Mouse (Mus musculus) MEL (cell line): ENCODE measurements around the gene Itsn1. TPM values are rescaled to one million over a fixed set of nuclear protein-coding genes. Genes with fewer than 3 reads are reported as not detected.

ENCODE experiments used
- DNase-seq: peaks from one replicate; pipeline ENCODE4 v3.0.0; 2011; ENCODE audit warnings: low read depth, low spot score
- H3K27ac ChIP-seq: 2 replicates; pipeline ENCODE4 v1.5.1; 2012; ENCODE audit warnings: low read depth, mild to moderate bottlenecking, control low read depth, low read length, moderate library complexity; ENCODE audit not compliant: control insufficient read depth
- H3K27me3 ChIP-seq, 2 experiments: fragments of 150-350 bp in 1 of 2; sonication (generic) in 1 of 2; 2 replicates each; pipeline ENCODE4 v1.6.1; 2012; ENCODE audit warnings: low read length in 2 of 2, mild to moderate bottlenecking in 2 of 2, improper control_type of control experiment in 1 of 2, moderate library complexity in 1 of 2; ENCODE audit not compliant: insufficient read depth in 2 of 2, control insufficient read depth in 1 of 2
- H3K36me3 ChIP-seq, 2 experiments: 2 replicates each; pipeline ENCODE4 v1.6.1; 2012 to 2014; ENCODE audit warnings: low read length in 2 of 2, improper control_type of control experiment in 1 of 2, inconsistent platforms in 1 of 2, mild to moderate bottlenecking in 1 of 2; ENCODE audit not compliant: insufficient read depth in 2 of 2, control insufficient read depth in 1 of 2
- H3K4me1 ChIP-seq, 2 experiments: fragments of 150-350 bp in 1 of 2; sonication (generic) in 1 of 2; 2 replicates each; pipeline ENCODE4 v1.6.1; 2012; ENCODE audit warnings: low read length in 2 of 2, improper control_type of control experiment in 1 of 2, mild to moderate bottlenecking in 1 of 2; ENCODE audit not compliant: insufficient read depth in 2 of 2, control insufficient read depth in 1 of 2
- H3K4me3 ChIP-seq, 2 experiments: fragments of 150-350 bp in 1 of 2; sonication (generic) in 1 of 2; 2 replicates each; pipeline ENCODE4 v1.5.1; 2012; ENCODE audit warnings: low read depth in 2 of 2, low read length in 2 of 2, mild to moderate bottlenecking in 2 of 2, moderate library complexity in 2 of 2, control low read depth in 1 of 2, improper control_type of control experiment in 1 of 2; ENCODE audit not compliant: control insufficient read depth in 1 of 2, insufficient read depth in 1 of 2
- H3K79me2 ChIP-seq: 2 replicates; pipeline ENCODE4 v1.6.1; 2012; ENCODE audit warnings: mild to moderate bottlenecking, low read length, moderate library complexity; ENCODE audit not compliant: control insufficient read depth, poor library complexity, insufficient read depth
- H3K9ac ChIP-seq: 2 replicates; pipeline ENCODE4 v1.6.1; 2012; ENCODE audit warnings: low read depth, mild to moderate bottlenecking, control low read depth, low read length, moderate library complexity; ENCODE audit not compliant: control insufficient read depth, poor library complexity, severe bottlenecking
- H3K9me3 ChIP-seq: fragments of 150-350 bp; sonication (generic); replicated peaks from 2 replicates; pipeline ENCODE4 v1.6.1; 2012; ENCODE audit warnings: mild to moderate bottlenecking, low read length, improper control_type of control experiment, moderate library complexity; ENCODE audit not compliant: insufficient read depth
- CHD1 ChIP-seq: IDR thresholded peaks from 2 replicates; pipeline ENCODE4 v1.6.1; 2012; ENCODE audit warnings: low read depth, mild to moderate bottlenecking, inconsistent platforms, low read length, improper control_type of control experiment
- E2F4 ChIP-seq: IDR thresholded peaks from 2 replicates; pipeline ENCODE4 v1.6.1; 2011; ENCODE audit warnings: low read depth, low read length, improper control_type of control experiment, borderline replicate concordance
- ELF1 ChIP-seq: IDR thresholded peaks from 2 replicates; pipeline ENCODE4 v1.6.1; 2014; ENCODE audit warnings: low read depth, mild to moderate bottlenecking, inconsistent platforms, low read length, improper control_type of control experiment, moderate library complexity
- EP300 ChIP-seq, 2 experiments: IDR thresholded peaks; 2 replicates each; pipeline ENCODE4 v1.6.1; 2011; ENCODE audit warnings: improper control_type of control experiment in 2 of 2, low read length in 2 of 2, low read depth in 1 of 2, mild to moderate bottlenecking in 1 of 2
- ETS1 ChIP-seq: IDR thresholded peaks from 2 replicates; pipeline ENCODE4 v1.6.1; 2012; ENCODE audit warnings: low read depth, mild to moderate bottlenecking, inconsistent platforms, low read length, improper control_type of control experiment, moderate library complexity
- GABPA ChIP-seq: IDR thresholded peaks from 2 replicates; pipeline ENCODE4 v1.6.1; 2012; ENCODE audit warnings: low read depth, mild to moderate bottlenecking, inconsistent platforms, low read length, improper control_type of control experiment, moderate library complexity
- MAFK ChIP-seq: IDR thresholded peaks from 2 replicates; pipeline ENCODE4 v1.6.1; 2011; ENCODE audit warnings: low read depth, mild to moderate bottlenecking, low read length, improper control_type of control experiment, borderline replicate concordance
- MAX ChIP-seq: IDR thresholded peaks from 2 replicates; pipeline ENCODE4 v1.6.1; 2011; ENCODE audit warnings: low read length, improper control_type of control experiment
- MAZ ChIP-seq: IDR thresholded peaks from 2 replicates; pipeline ENCODE4 v1.6.1; 2012; ENCODE audit warnings: low read depth, mild to moderate bottlenecking, inconsistent platforms, low read length, improper control_type of control experiment
- MEF2A ChIP-seq: IDR thresholded peaks from 2 replicates; pipeline ENCODE4 v1.6.1; 2014; ENCODE audit warnings: low read depth, mild to moderate bottlenecking, inconsistent platforms, low read length, improper control_type of control experiment; ENCODE audit not compliant: poor library complexity, insufficient replicate concordance, severe bottlenecking; ENCODE audit errors: extremely low read depth
- NELFE ChIP-seq: IDR thresholded peaks from 2 replicates; pipeline ENCODE4 v1.6.1; 2011; ENCODE audit warnings: low read depth, low read length, improper control_type of control experiment
- POLR2AphosphoS2 ChIP-seq: IDR thresholded peaks from 2 replicates; pipeline ENCODE4 v1.6.1; 2011; ENCODE audit warnings: low read length, improper control_type of control experiment
- RAD21 ChIP-seq: IDR thresholded peaks from 2 replicates; pipeline ENCODE4 v1.6.1; 2011; ENCODE audit warnings: mild to moderate bottlenecking, low read depth, low read length, improper control_type of control experiment
- SIN3A ChIP-seq: IDR thresholded peaks from 2 replicates; pipeline ENCODE4 v1.6.1; 2012; ENCODE audit warnings: low read length, improper control_type of control experiment, inconsistent platforms
- SMC3 ChIP-seq: IDR thresholded peaks from 2 replicates; pipeline ENCODE4 v1.6.1; 2011; ENCODE audit warnings: low read depth, low read length, improper control_type of control experiment
- TAL1 ChIP-seq: IDR thresholded peaks from 2 replicates; pipeline ENCODE4 v1.6.1; 2012; ENCODE audit warnings: mild to moderate bottlenecking, inconsistent platforms, low read length, moderate library complexity, mixed read lengths
- TBP ChIP-seq: IDR thresholded peaks from 2 replicates; pipeline ENCODE4 v1.8.0; 2011; ENCODE audit warnings: low read depth, low read length, improper control_type of control experiment
- TCF12 ChIP-seq: IDR thresholded peaks from 2 replicates; pipeline ENCODE4 v1.6.1; 2014; ENCODE audit warnings: low read depth, mild to moderate bottlenecking, inconsistent platforms, low read length, improper control_type of control experiment, moderate library complexity
- USF1 ChIP-seq: IDR thresholded peaks from 2 replicates; pipeline ENCODE4 v1.6.1; 2014; ENCODE audit warnings: low read depth, mild to moderate bottlenecking, inconsistent platforms, low read length, improper control_type of control experiment, moderate library complexity
- USF2 ChIP-seq, 2 experiments: IDR thresholded peaks; 2 replicates each; pipeline ENCODE4 v1.6.1; 2011 to 2012; ENCODE audit warnings: improper control_type of control experiment in 2 of 2, low read length in 2 of 2, borderline replicate concordance in 1 of 2, inconsistent platforms in 1 of 2, low read depth in 1 of 2, mild to moderate bottlenecking in 1 of 2; ENCODE audit not compliant: insufficient read depth in 1 of 2
- ZC3H11A ChIP-seq: IDR thresholded peaks from 2 replicates; pipeline ENCODE4 v1.6.1; 2012; ENCODE audit warnings: low read depth, mild to moderate bottlenecking, inconsistent platforms, low read length, improper control_type of control experiment
- ZKSCAN1 ChIP-seq: IDR thresholded peaks from 2 replicates; pipeline ENCODE4 v1.6.1; 2012; ENCODE audit warnings: low read depth, mild to moderate bottlenecking, inconsistent platforms, low read length, improper control_type of control experiment, moderate library complexity
- polyA plus RNA-seq, 2 experiments: library from polyadenylated mRNA; stranded (reverse) in 1 of 2; unstranded in 1 of 2; fragments of >175 nt in 1 of 2; fragments of >200 nt in 1 of 2; gene quantifications; 2 replicates each; pipeline versions ENCODE4 v1.2.1 to v1.2.4; 2012; ENCODE audit warnings: low replicate concordance in 2 of 2, low read depth in 1 of 2; ENCODE audit not compliant: insufficient read length in 2 of 2, insufficient read depth in 1 of 2, missing spikeins in 1 of 2
- total RNA-seq: library from RNA; depleted of rRNA; stranded (reverse); fragments of 300-350 nt; gene quantifications from 2 replicates; pipeline ENCODE4 v1.2.3, GENCODE M21; 2012

The Itsn1 gene
- total and polyA plus RNA-seq, 3 experiments = 14.7 to 36.5 TPM; not detected in 1

DNA sequence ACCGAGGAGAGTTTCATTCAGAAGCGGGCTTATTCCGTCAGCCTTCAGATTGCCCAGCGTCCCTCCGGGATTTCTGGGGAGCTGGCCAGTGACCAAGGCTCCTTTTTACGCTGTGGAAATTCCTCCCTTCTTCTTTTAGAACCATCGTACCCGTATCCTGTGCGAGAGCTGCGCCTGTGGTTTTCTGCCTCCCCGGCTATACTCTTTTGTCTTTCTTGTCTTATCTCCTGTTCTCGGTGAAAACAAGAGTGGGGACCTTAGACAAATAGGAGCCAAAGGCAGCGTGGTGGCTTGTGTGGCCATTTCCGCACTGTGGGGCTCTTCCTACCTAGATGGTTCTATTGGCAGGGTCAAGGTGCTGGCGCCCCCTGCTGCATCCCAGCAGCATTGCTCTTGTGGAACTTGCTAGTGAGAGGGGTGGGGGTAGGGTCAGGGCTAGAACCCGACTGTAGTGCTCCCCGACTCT lies 188.6 kb downstream of the Itsn1 start (continued):
- TF ChIP-seq SIN3A (peak; percentile 87), GABPA (no peak; the same call in 1 of the 2 replicates), POLR2AphosphoS2 (peak; percentile 72; the same call in 1 of the 2 replicates)

DNA sequence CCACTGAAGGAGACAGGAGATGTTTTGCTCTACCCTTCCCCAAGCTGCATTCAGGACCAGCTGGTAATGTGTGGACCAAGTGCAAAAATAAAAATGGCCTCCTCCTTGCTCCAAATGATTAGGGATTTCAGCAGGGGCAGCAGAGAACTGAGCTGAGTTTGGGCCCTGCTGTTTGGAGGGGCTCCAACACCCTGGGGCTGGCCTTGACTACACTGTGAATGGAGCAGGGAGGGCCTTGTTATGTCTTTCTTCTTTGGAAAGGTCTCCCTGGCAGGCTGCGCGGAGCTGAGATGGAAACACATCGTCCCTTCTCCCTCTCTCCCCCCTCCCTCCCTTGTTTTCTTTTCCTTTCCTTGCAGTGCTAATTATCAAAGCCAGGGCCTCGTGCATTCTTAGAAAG lies 189.4 kb downstream of the Itsn1 start:
- Histone ChIP-seq H3K9me3 (no peaks in the 10 kb centered on the region), H3K27ac (no peak overlapping the region), H3K4me3 (no peak overlapping the region; a peak in 1 of 4 replicates), H3K9ac (peak overlapping the region; percentile 62; the same call in 1 of the 2 replicates), H3K27me3 (no peaks in the 10 kb centered on the region), H3K4me1 (peaks cover 0 to 15% of the 10 kb centered on the region in 2 experiments; a peak in 2 of 4 replicates), H3K79me2 (peaks cover 3% of the 10 kb centered on the region; the same call in 1 of the 2 replicates), H3K36me3 (no peaks in the 10 kb centered on the region; a peak in 1 of 4 replicates)
- TF ChIP-seq EP300 (IDR thresholded peaks at IDR 0.05; ENCODE audit: low read depth in 1 of 2, low read length in 2 of 2) (no peak), RAD21 (no peak), ZC3H11A (no peak), NELFE (no peak), MEF2A (no peak)
- no peak for DNase-seq

DNA sequence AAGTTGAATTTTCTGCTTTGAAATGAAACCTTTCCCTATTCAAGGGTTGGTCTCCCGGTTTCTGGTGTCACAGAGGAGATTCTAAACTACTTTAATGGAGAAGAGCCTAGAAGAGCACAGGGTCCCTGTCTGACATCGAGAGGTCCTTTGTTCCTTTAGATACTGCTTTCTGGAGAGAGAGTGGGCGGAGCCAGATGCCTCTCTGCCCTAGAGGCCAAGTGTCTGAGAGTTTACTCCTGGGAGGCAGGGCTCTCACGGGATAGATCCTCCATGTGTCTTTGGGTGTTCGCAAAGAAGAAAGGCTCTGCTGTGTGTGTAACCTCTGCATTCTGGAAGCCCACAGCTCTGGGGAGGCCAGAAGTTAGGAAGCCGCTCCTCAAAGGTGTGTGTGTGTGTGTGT lies 190.0 kb downstream of the Itsn1 start:
- no peaks in the 10 kb centered on the region for H3K9me3 ChIP-seq
- no peak overlapping the region for H3K27ac ChIP-seq
- H3K9ac ChIP-seq = no peak overlapping the region
- DNase-seq = peak; percentile 29
- no peaks in the 10 kb centered on the region; a peak in 2 of 4 replicates for H3K36me3 ChIP-seq
- H3K4me3 ChIP-seq = no peak overlapping the region
- H3K4me1 ChIP-seq = peaks cover 0 to 15% of the 10 kb centered on the region in 2 experiments; a peak in 2 of 4 replicates
- H3K27me3 ChIP-seq = no peaks in the 10 kb centered on the region
- peaks cover 3% of the 10 kb centered on the region; the same call in 1 of the 2 replicates for H3K79me2 ChIP-seq
- TF ChIP-seq E2F4 = no peak
- no peak for TF ChIP-seq EP300 (IDR thresholded peaks at IDR 0.05; ENCODE audit: low read depth in 1 of 2, low read length in 2 of 2)
- TF ChIP-seq ZKSCAN1 = no peak
- TF ChIP-seq MAFK = no peak
- TF ChIP-seq GABPA = no peak

DNA sequence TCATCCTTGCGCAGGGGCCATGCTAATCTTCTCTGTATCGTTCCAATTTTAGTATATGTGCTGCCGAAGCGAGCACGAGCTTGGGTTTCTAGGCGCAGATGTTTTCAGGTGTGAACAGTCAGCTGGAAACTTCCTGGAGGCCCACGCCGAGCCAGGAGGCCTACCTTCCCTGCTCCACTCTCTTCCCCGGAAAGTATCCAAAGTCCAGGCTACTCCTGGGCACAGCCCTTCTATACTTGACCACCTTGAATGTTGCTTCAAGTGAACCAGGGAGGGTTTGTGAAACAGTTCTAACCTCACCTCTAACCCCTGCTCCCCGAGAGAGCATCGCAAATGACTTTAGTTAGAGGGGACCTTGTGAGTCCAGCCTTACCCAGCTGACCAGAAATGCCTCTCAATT lies 192.3 kb downstream of the Itsn1 start:
- no peak for DNase-seq
- Histone ChIP-seq H3K79me2 (peaks cover 3% of the 10 kb centered on the region; the same call in 1 of the 2 replicates), H3K36me3 (peaks cover 0 to 4% of the 10 kb centered on the region in 2 experiments; a peak in 3 of 4 replicates), H3K9ac (no peak overlapping the region), H3K9me3 (no peaks in the 10 kb centered on the region), H3K27ac (no peak overlapping the region), H3K4me3 (no peak overlapping the region), H3K4me1 (peaks cover 0 to 15% of the 10 kb centered on the region in 2 experiments; a peak in 2 of 4 replicates), H3K27me3 (no peaks in the 10 kb centered on the region)
- TF ChIP-seq ZKSCAN1 (no peak), USF1 (no peak), MAX (no peak), TCF12 (no peak), MAZ (no peak), SMC3 (no peak), ELF1 (no peak), RAD21 (no peak), ETS1 (no peak), TBP (no peak), CHD1 (no peak), USF2 (IDR thresholded peaks at IDR 0.05; ENCODE audit: borderline replicate concordance in 1 of 2, insufficient read depth in 1 of 2, low read depth in 1 of 2, low read length in 2 of 2) (no peak), TAL1 (no peak)
